Mouse (Mus musculus) c-Kit-positive CD71-positive TER-119-negative erythroid progenitor cells, embryonic 14.5 days (primary cell): ENCODE data around the gene Ptpn9.
A peak's percentile ranks its signal among the peaks of the same experiment; 100 is the strongest.
"Not testable (repeated sequence)": the region's sequence is repeated elsewhere in the genome, so short reads cannot be mapped to it uniquely, and the experiment has no call there.

Experiments used
- DNase-seq: peaks from one replicate; pipeline ENCODE4 v3.0.0-alpha.2; 2013; ENCODE audit warnings: low read depth

Gene Ptpn9

DNA sequence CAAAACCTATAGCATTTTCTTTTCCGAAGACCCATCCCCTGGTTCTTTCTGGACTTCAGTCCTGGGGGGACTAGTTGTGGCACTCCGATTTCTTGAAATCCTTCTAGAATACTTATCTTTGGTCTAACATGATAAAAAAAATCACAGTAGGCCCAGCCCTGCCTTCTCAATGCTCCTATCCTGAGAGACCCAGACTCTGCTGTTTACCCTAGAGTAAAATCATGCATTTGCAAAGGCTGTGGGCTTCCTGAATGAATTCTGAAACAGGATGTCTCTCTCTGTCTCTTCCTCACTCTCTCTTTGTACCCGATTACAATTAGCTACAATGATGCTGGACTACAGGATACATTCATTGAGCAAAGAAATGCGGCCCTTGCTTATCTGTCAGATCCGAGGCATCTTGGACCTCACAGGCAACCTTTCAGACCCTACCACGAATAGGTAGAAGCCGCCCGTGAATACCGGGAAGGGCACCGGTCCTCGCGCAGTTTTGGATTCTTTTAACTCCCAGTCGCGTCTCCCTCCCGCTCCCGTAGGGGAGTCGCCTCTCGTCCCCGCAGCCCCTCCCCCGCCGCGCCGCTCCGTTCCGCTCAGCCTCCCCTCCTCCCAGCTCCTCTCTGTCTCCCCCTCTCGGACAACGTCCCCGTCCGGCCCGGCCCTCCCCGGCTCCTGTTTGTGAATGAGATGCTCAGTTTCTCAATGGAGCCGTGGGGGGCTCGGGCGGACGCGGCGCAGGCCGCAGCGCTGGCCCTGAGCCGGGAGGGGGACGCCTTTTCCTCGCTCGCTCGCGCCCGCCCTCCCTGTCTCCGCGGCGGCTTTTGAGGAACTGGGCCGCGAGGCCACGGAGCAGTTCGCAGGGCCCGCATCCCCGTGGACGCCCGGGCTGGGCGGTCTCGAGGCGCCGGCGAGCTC is at the start of gene Ptpn9:
Gene Ptpn9 (plus strand): TSS at position 638 of the 912 bp plus-strand sequence.
- peak; percentile 53 for DNase-seq

DNA sequence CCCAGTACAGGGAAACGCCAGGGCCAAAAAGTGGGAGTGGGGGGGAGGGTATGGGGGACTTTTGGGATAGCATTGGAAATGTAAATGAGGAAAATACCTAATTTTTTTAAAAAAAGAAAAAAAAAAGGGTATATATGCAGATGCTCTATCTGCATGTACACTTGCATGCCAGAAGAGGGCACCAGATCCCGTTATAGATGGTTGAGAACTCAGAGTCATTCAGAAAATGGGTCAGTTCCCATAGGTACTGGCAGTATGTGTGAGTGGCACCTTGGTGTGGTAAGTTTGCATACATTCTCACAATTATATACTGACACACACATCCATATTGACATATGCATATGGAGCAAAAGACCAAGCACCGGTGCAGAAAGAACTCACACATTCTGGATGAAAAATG is 47.2 kb upstream of the Ptpn9 start:
- not testable (repeated sequence) for DNase-seq

DNA sequence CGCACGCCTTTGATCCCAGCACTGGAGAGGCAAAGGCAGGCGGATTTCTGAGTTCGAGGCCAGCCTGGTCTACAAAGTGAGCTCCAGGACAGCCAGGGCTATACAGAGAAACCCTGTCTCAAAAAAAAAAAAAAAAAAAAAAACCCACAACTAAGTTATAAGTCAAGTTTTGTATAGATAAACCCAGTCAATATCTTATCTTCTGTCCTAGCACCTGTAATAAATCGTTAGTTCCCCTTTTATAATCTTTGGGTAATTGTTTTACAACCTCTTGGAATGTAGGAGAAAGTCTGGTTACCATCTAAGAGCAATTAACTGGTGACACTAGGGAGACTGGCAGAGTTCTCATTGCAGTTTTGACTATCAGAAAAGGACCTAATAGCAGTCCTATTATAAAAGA is 46.0 kb upstream of the Ptpn9 start:
- DNase-seq, result not testable (repeated sequence)

DNA sequence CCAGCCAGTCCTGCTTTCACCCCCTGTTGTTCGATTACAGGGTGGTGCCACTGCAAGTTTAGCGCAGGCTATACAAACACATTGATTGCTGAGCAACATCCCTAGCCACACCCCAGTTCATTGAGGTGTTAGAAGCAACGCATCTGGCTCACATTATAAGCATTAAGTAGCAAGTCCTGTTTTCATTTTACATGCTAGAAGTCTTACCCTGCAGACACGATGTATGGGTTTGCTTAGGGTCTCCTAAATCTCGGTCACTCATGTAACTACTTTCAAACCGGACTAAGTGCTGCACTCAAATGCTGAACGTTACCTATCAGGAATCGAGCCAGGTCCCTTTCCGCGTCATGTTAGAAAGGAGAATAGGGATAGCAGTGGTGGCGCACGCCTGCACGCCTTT is 45.0 kb upstream of the Ptpn9 start:
- DNase-seq, result no peak

DNA sequence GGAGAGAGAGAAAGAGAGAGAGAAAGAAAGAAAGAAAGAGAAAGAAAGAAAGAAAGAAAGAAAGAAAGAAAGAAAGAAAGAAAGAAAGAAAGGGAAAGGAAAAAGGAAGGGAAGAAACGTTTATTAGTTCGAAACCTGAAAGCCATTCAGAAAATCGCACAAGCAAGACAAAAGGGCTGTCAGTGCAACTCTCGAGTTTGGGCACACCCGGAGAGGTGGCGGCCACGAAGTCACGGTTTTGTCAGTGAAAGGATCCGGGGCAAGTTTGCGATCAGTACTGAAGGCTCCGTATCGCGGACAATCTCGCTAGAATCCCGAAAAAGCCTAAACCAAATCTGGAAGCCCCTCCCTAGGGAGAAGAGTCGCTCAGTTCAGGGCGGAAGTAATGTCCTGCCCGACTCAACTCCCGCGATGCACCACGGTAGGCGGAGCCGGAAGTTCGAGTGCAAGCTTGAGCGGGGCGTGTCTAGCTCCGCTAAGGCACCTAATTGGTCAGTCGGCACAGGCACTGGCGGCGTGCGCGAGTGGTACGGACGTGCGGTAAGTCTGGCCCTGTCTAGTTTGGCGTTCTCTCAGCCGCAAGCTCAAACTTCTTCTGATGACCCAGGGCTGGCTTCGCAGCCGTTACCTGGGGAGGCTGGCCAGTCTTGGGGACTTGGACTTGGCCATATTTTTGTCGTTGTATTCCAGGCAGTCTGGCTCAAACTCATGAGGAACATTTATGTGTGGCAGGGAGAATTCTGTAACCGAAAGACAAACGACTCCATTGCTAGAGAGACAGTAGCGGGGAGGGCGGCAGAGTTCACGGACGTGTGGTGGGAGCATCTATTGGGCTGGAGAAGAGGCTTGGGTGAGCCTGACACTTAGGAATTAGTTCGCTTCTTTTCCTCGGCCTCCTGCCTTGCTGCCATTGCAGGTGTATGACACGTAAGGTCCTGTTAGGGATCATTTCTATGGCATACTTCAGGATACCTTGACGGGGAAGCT is 44.0 kb upstream of the Ptpn9 start, which contains the start of gene Snupn:
Gene Snupn (plus strand): TSS at position 465 of the 987 bp plus-strand sequence.
- DNase-seq, result peak; percentile 98

DNA sequence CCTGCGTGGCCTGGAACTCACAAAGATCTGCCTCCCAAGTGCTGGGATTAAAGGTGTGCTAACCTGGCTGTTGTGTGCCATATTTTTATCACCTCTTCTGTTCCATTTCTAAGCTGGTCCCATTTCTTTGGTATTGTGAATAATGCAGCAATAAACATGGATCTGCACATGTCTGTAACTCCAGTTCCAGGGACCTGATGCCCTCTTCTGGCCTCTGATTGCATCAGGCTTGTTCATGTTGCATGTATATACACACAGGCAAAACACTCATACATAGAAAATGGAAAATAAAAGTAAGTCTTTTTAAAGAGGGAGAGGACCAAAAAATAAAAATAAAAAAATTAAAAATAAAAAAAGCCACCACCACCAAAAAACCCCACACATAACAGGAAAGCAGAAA is 41.2 kb upstream of the Ptpn9 start:
- no peak for DNase-seq

DNA sequence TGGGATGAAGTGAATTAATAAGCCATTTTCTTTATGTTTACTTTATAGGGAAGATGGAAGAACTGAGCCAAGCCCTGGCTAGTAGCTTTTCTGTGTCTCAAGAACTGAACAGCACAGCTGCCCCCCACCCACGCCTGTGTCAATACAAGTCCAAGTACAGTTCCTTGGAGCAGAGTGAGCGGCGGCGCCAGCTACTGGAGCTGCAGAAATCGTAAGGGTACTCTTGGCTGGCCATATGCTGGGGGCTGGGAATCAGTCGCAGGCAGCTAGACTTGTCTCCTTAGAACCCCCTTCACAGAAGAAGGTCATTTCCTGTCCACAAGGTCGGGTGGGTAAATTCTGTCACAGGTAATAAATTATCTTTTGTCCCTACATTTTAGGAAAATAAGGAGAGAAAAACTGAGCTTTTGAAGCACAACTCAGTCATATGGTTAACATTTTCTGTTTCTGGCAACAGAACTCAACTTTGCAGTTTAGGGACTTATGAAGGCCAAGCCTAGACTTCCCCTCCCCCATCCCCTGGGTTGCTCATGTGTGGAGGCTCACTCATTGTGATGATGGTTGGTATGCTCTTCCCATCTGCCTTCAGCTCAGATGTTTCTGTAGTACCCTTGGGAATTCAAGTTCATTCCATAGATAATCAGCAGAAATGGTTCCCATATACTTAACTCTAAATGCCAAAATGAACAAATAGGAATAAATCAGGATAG is 37.6 kb upstream of the Ptpn9 start:
- no peak for DNase-seq

DNA sequence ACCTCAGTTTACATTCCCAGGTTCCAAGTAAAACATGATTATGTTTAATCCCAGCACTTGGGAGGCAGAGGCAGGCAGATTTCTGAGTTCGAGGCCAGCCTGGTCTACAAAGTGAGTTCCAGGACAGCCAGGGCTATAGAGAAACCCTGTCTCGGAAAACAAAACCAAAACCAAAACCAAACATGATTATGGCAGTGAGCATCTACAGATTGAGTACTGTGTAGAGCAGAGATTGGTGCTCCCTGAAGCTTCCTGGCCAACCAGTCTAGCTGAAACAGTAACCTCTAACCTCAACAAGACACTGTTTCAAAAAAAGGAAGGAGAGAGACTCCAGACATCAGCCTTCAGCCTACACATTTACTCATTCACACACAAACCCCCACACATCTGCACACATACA is 36.0 kb upstream of the Ptpn9 start:
- DNase-seq, result no peak

DNA sequence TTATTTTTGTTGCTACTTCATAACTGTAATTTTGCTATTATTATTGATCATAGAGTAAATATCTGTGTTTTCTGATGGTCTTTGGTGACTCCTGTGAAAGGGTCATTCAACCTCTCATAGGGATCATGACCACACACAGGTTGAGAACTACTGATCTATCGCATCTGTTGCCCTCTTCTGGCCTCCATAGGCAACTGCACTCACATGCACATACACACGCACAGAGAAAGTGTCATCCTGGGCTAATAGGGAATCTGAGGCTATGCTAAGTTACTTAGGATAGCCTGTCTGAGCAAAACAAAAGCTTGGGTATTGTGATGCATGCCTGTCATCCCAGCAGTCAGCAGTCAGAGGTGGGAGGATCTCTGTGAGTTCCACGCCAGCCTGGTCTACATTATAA is 33.1 kb upstream of the Ptpn9 start:
- DNase-seq, result no peak

DNA sequence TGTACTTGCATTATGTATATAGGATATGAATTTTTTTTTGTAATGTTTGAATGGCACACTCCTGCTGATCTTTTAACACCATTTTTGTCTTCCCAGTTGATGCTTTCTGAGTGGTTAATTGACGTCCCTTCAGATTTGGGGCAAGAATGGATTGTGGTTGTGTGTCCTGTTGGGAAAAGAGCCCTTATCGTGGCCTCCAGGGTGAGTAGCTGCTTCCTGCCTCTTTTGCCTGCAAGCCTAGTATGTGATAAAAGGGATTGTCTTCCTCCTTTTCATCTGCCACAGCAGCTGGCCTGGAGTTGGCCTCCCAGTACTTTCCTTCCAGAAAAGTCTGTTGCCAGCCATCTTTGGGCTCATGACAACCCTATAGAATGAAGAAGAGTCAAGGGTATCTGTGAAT is 24.6 kb upstream of the Ptpn9 start:
- no peak for DNase-seq

DNA sequence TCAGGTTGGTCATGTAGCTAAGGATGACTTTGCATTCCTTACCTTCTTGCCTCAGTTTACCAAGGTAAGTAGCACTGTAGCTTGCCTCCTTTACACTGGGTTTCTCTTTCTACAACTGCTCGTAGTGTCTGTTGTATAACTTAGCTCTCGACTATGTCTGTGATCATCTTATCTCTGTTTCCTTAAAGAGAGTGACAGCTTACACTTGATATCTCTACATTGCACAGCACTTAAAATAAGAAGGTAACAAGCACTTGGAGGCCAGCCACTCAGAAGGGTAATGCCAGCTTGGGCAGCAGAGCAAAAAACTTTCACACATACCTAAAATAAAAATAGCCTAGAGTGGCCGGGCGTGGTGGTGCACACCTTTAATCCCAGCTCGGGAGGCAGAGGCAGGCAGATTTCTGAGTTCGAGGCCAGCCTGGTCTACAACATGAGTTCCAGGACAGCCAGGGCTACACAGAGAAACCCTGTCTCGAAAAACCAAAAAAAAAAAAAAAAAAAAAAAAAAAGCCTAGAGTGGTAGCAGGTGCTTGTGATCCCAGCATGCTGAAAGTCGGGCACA is 20.7 kb upstream of the Ptpn9 start:
- DNase-seq, result no peak

DNA sequence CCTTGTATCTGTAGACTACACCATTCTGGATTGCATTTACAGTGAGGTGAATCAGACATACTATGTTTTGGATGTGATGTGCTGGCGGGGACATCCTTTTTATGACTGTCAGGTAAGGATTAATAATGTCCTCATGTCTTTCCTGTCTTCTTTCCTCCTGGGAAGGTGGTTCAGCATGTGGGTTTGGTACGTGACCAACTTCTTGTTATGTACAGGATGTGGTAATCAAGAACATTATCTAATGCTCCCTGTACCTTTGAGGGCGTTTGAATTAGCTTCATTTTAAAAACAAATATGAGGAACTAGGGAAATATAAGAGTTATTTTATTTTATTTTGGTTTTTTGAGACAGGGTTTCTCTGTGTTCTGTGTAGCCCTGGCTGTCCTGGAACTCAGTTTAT is 19.5 kb upstream of the Ptpn9 start:
- DNase-seq, result no peak

DNA sequence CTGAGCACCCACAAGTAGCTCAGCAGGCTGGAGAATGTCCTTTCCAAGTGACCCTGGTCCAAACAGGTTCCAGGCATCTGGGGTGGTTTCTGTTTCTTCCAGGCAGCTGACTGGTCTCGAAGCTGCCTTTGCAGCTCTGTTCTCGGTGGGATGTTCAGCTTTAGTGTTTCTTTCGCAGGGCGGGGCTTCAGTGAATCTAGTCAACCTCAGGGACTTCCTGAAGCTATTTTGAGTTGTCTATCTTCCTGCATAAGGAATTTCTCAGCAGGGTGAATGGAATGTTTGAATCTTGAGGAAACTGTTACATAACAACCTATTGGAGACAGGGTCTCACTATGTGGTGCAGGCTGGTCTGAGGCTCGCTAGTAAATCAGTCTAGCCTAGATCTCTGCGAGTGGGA is 14.5 kb upstream of the Ptpn9 start:
- no peak for DNase-seq

DNA sequence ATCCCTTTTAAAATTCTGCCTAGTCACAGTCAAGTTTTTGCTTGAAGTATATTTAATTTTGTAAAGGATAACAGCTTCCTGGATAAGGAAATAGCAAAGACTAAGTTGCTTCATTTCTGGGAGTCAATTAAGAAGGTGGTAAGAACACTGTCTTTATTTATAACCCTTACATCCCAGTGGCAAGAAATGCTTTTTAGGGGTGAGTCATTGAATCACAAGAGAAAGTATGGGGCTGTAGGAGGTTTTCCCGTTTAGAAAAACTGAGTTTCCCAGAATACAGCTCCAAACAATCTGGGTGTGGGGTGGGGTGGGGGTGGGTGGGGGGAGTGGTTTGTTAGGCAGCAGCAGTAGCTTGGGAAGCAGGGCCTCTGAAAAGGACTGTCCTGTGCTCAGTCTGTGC is 13.2 kb upstream of the Ptpn9 start:
- no peak for DNase-seq

DNA sequence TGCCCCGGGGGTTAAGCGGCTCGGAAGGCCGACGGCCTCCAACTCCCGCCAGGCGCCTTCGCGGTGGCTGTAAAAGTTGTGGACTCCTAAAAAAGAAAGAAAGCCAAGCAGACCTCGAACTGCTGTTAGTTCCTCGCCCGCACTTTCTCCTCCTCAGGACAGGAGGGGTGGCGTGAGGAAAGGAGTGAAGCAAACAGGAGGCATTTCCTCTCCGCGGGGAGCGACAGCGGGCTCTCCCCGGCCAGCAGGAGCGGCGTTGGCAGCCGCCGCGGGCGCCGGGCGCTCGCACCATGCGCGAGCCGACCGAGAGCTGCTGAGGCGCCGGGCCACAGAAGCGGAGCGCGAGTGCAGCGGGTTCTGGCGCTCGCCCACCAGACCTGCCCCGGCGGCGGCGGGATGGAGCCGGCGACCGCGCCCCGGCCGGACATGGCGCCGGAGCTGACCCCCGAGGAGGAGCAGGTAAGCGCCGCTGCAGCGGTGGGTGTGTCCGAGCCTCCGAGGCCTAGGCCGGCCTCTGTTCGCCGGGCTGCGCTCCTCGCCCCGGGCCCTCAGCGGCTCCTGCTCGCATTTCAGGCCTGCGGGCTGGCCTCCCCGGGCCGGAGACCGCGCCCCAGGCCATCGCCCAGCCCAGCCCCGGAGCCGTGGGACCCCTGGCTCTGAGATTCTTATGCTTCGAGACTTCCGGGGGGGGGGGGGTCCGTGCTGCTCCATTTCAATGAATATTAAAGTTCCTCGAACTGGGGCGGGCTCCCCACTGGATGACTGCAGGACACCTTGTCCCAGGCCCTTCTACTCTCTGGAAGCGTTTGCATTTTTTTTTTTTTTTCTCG is 690 bp downstream of the Ptpn9 start:
- peak; percentile 16 for DNase-seq

DNA sequence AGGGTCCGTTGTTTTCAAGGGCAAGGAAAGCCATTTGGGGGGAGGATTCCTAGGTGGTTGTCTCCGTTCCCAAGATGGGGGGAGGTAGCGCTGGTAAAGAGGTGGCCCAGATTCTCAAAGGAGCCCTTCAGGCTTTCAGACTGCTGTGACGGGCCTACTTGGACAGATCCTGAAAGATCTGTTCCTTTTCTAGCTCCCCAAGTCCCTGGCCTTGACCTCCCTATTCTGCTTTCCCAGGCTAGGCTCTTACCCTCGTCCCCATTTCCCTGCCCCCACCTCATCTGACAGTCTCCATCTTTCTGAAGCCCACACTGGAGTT is 1.3 kb downstream of the Ptpn9 start:
- DNase-seq, result no peak

DNA sequence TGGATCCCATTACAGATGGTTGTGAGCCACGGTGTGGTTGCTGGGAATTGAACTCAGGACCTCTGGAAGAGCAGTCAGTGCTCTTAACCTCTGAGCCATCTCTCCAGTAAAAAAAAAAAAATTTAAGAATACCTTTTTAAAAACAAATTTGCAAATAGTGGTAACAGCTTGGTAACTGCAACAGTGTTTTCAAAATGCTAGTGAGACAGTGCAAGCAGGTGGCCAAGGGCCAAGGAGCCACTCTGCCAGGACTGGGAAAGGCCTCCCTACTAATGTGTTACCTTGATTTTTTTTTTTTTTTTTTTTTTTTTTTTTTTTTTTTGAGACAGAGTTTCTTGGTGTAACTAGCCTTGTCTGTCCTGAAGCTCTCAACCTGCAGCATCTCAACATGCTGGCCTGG is 2.5 kb downstream of the Ptpn9 start:
- DNase-seq, result not testable (repeated sequence)

DNA sequence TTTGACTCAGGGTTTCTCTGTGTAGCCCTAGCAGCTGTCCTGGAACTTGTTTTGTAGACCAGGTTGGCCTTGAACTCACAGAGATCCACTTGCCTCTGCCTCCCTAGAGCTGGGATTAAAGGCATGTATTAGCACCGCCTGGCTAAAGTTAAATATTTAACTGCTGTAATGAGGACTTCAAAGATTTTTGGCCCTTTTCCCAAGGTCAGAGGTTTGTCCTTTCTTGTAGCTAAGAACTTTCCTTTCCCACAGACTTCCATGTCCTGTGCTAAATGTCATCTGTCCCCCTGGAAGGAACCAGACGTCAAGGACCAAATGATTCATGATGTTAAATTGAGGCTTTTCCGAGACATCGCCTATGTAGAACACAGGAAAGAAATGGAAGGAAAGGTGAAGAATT is 8.3 kb downstream of the Ptpn9 start:
- no peak for DNase-seq

DNA sequence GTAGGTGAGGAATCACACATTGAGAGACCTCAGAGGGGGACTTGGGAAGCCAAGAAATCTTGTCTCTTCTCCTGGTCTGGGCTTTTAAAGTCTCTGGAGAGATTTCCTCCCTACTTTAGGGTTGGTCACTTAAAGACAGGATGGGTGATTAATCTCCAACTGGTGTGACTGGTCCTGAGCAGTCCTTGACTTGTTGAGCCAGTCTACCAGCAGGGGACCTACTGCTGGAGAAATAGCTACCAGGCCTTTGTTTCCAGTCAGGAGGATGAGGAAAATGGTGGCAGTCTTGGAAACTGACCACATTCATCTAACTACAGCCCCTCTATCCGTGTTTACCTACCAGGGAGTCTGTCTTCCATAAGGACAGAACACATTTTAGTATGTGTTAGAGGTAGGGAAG is 17.7 kb downstream of the Ptpn9 start:
- DNase-seq, result no peak

DNA sequence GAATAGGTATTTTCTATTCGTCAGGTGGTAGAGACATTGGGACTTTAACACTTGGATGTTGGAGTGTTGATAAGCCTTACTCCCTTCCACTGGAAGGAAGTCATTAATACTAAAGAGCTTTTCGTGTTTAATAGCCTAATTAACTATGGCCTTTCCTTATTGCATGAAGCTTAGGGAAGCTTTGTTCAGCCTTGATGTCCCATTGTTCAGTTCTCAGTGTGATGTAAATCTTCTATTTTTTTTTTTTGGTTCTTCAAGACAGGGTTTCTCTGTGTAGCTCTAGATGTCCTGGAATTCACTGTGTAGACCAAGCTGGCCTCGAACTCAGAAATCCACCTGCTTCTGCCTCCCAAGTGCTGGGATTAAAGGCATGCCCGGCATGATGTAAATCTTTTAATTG is 18.2 kb downstream of the Ptpn9 start:
- DNase-seq, result no peak

DNA sequence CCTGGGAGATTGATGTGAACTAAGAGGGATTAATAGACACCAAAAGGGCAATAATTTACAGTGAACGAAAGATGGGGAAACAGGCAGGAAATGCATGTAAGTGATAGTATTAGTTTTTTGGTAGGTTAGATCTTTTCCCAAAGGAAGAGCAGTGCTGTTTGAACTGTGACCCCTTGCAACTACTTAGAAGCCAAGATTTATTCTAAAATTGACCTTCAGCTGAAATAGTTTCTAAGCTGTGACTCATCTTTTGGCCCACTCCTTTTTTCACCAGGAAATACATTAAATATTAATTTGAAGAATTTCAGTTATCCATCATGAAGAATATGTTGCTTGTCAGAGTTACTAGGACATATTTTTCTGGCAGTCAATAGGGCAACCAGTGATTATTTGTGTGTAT is 19.0 kb downstream of the Ptpn9 start:
- DNase-seq, result no peak
